Mouse (Mus musculus) small intestine, adult 2 months (tissue): ENCODE data around the gene Cdk1.

Source experiments
- CTCF ChIP-seq: fragments of 200-500 bp; IDR thresholded peaks from 2 replicates; pipeline ENCODE4 v1.5.1; 2012; ENCODE audit warnings: low read depth, mild to moderate bottlenecking, control low read depth, inconsistent platforms, low read length, moderate library complexity, mixed read lengths; ENCODE audit not compliant: insufficient replicate concordance, insufficient read length; ENCODE audit errors: extremely low read depth
- POLR2A ChIP-seq: fragments of 200-500 bp; IDR thresholded peaks from 2 replicates; pipeline ENCODE4 v1.6.1; 2012; ENCODE audit warnings: low read depth, mild to moderate bottlenecking, control low read depth, inconsistent platforms, low read length, moderate library complexity

GRCm38 (mm10) chr10:69372061-69372460, 19.3 kb upstream of the Cdk1 start:
- TF ChIP-seq CTCF (no peak), POLR2A (no peak)
